In the genomic region with DNA sequence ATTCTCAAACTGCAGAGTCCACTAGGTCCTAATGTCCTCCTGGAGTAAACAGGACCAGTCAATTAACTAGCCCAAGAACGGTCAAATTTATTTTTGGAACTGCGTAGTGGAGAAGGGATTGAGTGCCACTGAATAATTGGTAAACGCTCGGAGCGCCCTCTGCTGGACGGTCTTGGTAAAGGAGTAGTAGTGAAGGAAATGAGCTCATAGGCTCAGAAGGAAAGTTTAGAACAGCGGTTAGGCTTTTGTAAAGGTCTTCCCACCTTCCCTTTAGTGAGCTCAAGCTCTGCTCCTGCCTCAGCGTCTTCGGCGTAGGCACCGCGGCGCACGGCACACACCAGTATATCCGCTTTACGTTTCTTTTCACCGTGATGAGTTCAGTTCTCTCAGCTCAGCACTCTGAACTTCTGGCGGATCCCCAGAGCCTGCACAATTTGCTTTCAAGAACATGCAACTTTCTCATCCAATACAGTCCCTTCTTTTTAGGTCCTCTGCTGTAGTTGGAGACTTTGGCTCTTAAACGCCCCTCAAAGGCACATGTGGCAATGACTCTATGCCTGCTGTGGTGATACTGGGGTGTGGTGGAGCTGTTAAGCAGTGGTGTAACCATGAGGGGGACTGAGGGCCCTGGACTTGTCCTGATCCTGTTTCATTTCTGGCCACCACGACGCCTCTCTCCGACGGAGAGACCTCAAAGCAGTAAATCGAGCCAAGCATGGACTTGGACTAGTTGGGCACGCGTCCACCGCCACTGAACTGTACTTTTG, we compare ENCODE assay signal across 8 mouse cellular contexts. TPM values are rescaled to one million over a fixed set of nuclear protein-coding genes. Genes with fewer than 3 reads are reported as not detected.
DNase-seq lines count a peak whose midpoint lies in the region; ATAC-seq lines count a peak whose summit lies in the region.

No protein-coding gene starts in this region.

- 27% methylated on average over 27 of the region's 27 CpGs for WGBS in embryonic facial prominence, embryonic 12.5 days
- 28% methylated on average over 27 of the region's 27 CpGs for WGBS in limb, embryonic 11.5 days
- WGBS in midbrain, embryonic 14.5 days, result 29% methylated on average over 27 of the region's 27 CpGs

- H3K4me2 ChIP-seq in embryonic facial prominence, embryonic 12.5 days (replicated peaks), result peak overlapping the region; percentile 50
- peak overlapping the region; percentile 37; the same call in 1 of the 2 replicates for H3K4me2 ChIP-seq in limb, embryonic 11.5 days (ENCODE audit: low read depth, severe bottlenecking)
- H3K4me2 ChIP-seq in midbrain, embryonic 14.5 days (ENCODE audit: low read length), result peak overlapping the region; percentile 31

- no peak overlapping the region for H3K27ac ChIP-seq in embryonic facial prominence, embryonic 12.5 days
- no peak overlapping the region for H3K27ac ChIP-seq in limb, embryonic 11.5 days (replicated peaks; ENCODE audit: low read depth, low read length)
- no peak overlapping the region for H3K27ac ChIP-seq in midbrain, embryonic 14.5 days (replicated peaks; ENCODE audit: low read depth, low read length)

- 0 out of 2 replicates have a peak, but pooled peaks cover 2% of the 10 kb centered on the region for H3K4me1 ChIP-seq in embryonic facial prominence, embryonic 12.5 days
- H3K4me1 ChIP-seq in limb, embryonic 11.5 days (ENCODE audit: control insufficient read depth, insufficient read depth, low read length), result no peaks in the 10 kb centered on the region
- H3K4me1 ChIP-seq in midbrain, embryonic 14.5 days (ENCODE audit: control insufficient read depth, insufficient read depth, low read length), result no peaks in the 10 kb centered on the region

- no peak for ATAC-seq in embryonic facial prominence, embryonic 12.5 days (ENCODE audit: insufficient number of reproducible peaks, insufficient read depth, low FRiP score, low TSS enrichment)
- peak; percentile 72; the same call in 1 of the 2 replicates for ATAC-seq in limb, embryonic 11.5 days (ENCODE audit: insufficient number of reproducible peaks, low FRiP score, low TSS enrichment, low read depth)
- ATAC-seq in midbrain, embryonic 14.5 days (ENCODE audit: low FRiP score, low TSS enrichment), result peak; percentile 57; the same call in 1 of the 2 replicates

- no peaks in the 10 kb centered on the region for H3K36me3 ChIP-seq in embryonic facial prominence, embryonic 12.5 days
- H3K36me3 ChIP-seq in limb, embryonic 11.5 days (ENCODE audit: control insufficient read depth, insufficient read depth, low read length), result no peaks in the 10 kb centered on the region
- no peaks in the 10 kb centered on the region for H3K36me3 ChIP-seq in midbrain, embryonic 14.5 days (ENCODE audit: control insufficient read depth, insufficient read depth, low read length)

- H3K4me3 ChIP-seq in embryonic facial prominence, embryonic 12.5 days, result peak overlapping the region; percentile 19; the same call in 1 of the 2 replicates
- no peak overlapping the region for H3K4me3 ChIP-seq in limb, embryonic 11.5 days (ENCODE audit: low read depth, low read length)
- H3K4me3 ChIP-seq in midbrain, embryonic 14.5 days (replicated peaks; ENCODE audit: low read depth, low read length), result no peak overlapping the region

- H3K9ac ChIP-seq in embryonic facial prominence, embryonic 12.5 days, result no peak overlapping the region
- H3K9ac ChIP-seq in limb, embryonic 11.5 days (ENCODE audit: low read length), result no peak overlapping the region
- no peak overlapping the region for H3K9ac ChIP-seq in midbrain, embryonic 14.5 days (replicated peaks; ENCODE audit: low read length)

- H3K9me3 ChIP-seq in embryonic facial prominence, embryonic 12.5 days, result no peaks in the 10 kb centered on the region
- H3K9me3 ChIP-seq in limb, embryonic 11.5 days (ENCODE audit: control insufficient read depth, low read length), result no peaks in the 10 kb centered on the region
- H3K9me3 ChIP-seq in midbrain, embryonic 14.5 days (ENCODE audit: control insufficient read depth, low read length), result no peaks in the 10 kb centered on the region

- peak; percentile 77 for DNase-seq in 3134 (ENCODE audit: extremely low read depth, insufficient read length, low spot score)
- DNase-seq in adrenal gland, postnatal 25 days, result peak; percentile 94
- peak; percentile 89 to 99 for DNase-seq in heart, adult 18-20 months
- peak; percentile 94 for DNase-seq in kidney, adult 18-20 months
- DNase-seq in limb, embryonic 11.5 days (ENCODE audit: low spot score), result peak; percentile 97
- peak; percentile 96 for DNase-seq in midbrain, embryonic 14.5 days
- DNase-seq in spleen, adult 18-20 months, result peak; percentile 57 to 89

- no peaks in the 10 kb centered on the region for H3K27me3 ChIP-seq in embryonic facial prominence, embryonic 12.5 days
- H3K27me3 ChIP-seq in limb, embryonic 11.5 days (ENCODE audit: control insufficient read depth, insufficient read depth, low read length), result no peaks in the 10 kb centered on the region
- no peaks in the 10 kb centered on the region for H3K27me3 ChIP-seq in midbrain, embryonic 14.5 days (ENCODE audit: control insufficient read depth, insufficient read depth, low read length)

RNA-seq across cellular contexts. Expression of a gene that starts 16.6 kb away (rescaled TPM):
- total RNA-seq in adrenal gland, postnatal 25 days (2021), result 19.7 and 25.4 TPM in 2 replicates
- 14.6 and 15.2 TPM in 2 replicates for polyA plus RNA-seq in embryonic facial prominence, embryonic 12.5 days (2016; fragmentation: Nextera tagmentation; extraction: Ambion mirVana)
- total RNA-seq in heart, adult 18-20 months (2021), result 10 to 100 TPM; 10.2 to 11.1 TPM
- 11.0 and 11.2 TPM in 2 replicates for polyA plus RNA-seq in limb, embryonic 11.5 days (2014; fragmentation: Nextera tagmentation; extraction: Ambion mirVana)
- 35.3 and 47.3 TPM in 2 replicates for polyA plus RNA-seq in midbrain, embryonic 14.5 days (2014; fragmentation: Nextera tagmentation; extraction: Ambion mirVana)

RNA-seq across cellular contexts. Expression of a gene that starts 49.6 kb away (rescaled TPM):
- total RNA-seq in adrenal gland, postnatal 25 days (2021), result 4.3 TPM in 1 of 2 replicates, not detected in the other
- 0.20 TPM in 1 of 2 replicates, not detected in the other for polyA plus RNA-seq in embryonic facial prominence, embryonic 12.5 days (2016; fragmentation: Nextera tagmentation; extraction: Ambion mirVana)
- not detected for total RNA-seq in heart, adult 18-20 months (2021)
- polyA plus RNA-seq in limb, embryonic 11.5 days (2014; fragmentation: Nextera tagmentation; extraction: Ambion mirVana), result not detected in 2 replicates
- polyA plus RNA-seq in midbrain, embryonic 14.5 days (2014; fragmentation: Nextera tagmentation; extraction: Ambion mirVana), result not detected in 2 replicates
